Mouse (Mus musculus) v-Abl transformed pro-B cells (cell line): ENCODE measurements at regions not wholly inside any gene's neighbourhood (a gene's known extent, or its start where the extent isn't known, plus 50 kb on each side); places are given as distances from the start of the nearest gene placed in this dataset.

Experiments
- in situ Hi-C, 2 experiments: fragments of 400-800 bp; cut with MboI; formaldehyde crosslinking; loops; one replicate each; pipeline ENCODE4 v1.15.1; 2025; ENCODE audit not compliant: unreplicated experiment in 2 of 2

DNA sequence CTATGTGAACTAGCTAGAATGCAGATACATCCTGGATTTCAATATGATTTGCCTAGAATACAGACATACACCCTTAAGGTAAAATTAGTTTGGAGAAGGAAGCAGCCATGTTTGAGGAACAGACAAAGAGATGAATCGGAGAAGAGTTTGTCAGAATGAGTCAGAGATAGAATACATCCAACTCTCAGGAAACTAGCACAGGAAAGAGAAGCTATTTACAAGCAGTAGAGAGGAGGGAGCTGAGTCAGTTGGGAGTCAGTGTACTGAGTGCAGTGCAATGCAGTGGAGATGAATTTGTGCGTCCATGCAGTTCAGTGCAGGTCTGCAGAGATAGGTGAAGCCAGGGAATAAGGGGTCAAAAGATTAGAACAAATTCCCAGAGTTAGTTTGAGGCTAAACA lies 205.5 kb upstream of the Hand2 start:
- in situ Hi-C loops, result no loop called here

DNA sequence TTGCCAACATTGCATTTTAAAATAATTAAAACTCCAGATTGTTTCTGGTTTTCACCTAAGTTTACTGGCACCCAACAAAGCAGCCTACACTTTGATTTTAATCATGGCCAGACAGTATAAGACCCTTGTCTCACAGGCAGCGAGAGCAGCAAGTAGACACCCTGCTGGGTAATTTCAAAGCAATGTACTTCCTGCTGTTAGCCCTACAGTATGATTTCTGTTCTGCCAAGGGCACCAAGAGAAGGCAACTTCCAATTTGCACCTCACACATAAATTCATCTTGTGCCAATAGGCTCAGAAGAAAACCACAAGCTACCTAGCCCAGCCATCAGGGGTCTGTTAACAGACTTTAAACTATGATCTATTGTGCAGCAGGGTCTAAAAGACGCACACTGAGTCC lies 186.7 kb upstream of the Hand2 start:
- in situ Hi-C loops, result no loop called here

DNA sequence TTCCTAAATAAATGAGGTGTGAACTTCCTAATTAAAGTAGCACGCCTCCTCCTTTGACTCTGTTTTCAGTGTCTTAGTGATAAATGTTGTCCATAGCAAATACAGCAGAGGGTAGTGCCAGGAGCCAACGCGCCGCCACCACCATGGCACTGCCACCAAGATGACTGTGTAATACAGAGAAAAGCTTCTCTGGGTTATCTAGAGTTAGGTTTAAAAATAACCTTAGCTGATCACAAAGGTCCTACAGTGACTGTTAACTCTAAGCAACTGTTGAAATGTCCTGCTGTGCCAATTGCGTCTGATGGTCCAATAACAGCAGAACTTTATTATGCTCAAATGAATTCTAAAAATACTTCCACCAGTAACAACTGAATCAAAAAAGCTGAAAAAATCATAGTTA lies 186.1 kb upstream of the Hand2 start:
- in situ Hi-C loops, result no loop called here

DNA sequence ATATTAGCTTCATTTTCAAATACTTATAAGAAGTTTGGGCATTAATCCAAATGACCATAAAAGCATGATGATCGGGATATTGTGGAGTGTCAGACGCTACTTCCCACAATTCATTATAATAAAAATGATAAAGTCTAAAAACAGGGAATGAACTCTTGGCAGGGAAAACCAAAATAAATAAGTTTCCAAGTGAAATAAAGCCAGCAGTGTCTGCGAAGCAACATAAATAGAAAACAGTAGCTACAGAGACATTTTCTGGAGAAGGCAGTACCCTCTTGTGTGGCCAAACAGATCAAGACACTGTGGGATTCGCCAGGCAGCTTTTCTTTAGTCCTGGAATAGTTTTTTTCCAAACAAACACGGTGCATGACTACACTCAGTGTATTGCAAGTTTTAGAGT lies 172.7 kb upstream of the Hand2 start:
- in situ Hi-C loops, result no loop called here

DNA sequence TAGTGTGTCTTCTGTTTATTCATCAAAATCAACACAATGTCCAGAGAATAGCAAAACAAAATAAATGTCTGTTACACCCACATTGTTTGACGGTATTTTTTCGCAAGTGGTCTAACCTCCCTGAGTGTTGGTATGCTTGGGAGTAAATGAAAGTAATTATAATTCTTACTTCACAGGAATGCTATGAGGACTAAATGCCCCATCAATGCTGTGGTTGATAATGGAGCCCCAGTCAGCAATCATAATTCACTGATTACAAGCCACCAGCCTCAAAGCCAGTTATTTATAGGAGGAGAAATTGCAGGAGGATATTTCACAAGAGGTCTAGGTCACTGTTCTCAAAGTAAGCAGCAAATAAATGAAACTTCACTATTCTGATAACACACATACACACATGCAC lies 129.6 kb upstream of the Hand2 start:
- in situ Hi-C loops, result no loop called here

DNA sequence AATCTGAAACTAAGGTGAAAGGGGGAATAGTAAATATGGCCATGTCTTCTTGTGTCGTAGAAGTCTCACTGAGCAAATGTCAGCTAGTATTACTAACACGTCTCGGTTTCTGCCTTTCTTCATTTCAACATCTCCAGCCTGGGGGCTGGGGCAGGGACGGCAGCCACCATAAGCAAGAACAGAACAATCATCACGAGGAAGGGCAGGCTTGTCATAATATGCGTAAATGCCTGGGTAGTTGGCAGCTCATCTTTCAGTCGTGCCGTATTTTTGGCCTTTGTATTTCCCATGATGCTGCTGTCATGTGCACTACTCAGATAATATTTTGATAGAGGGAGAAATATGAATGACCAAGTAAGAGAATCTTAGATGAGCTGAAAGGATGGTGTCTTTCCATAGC lies 120.5 kb upstream of the Hand2 start:
- in situ Hi-C loops, result no loop called here

DNA sequence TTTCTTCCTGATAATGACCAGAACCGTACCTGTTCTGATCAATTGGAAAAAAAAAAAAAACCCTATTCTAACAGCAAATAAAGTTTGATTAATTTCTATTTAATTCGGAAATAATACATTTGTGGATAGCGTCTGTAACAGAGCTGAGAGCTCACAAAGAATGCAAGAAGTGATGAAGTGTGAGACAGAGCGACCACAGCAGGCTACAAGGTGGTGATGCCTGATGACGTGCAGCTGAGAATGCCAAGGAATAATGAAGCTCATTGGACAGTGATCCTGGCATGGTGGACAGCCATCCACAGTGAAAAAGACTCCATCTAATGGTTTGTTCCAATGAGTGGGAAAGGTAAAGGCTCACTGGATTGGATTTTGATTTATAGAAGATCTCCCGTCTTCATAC lies 111.2 kb upstream of the Hand2 start:
- in situ Hi-C loops, result no loop called here

DNA sequence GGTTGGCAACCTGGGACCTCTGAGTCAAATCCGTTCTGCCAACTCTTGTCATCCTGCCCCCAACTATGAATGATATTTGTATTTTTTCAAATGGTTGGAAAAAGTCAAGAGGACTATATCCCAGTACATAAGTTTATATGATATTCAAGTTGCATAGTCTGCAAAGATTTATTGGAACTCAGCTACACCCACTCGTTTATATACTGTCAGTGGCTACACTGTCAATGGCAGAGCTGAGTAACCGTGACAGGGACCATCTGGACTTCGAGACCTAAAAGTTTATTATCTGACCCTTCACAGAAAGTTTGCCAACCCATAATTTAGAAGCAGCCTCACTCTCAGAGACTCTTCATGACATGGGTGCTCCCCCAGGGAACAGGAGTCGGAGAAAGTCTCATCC lies 107.7 kb upstream of the Hand2 start:
- in situ Hi-C loops, result no loop called here

DNA sequence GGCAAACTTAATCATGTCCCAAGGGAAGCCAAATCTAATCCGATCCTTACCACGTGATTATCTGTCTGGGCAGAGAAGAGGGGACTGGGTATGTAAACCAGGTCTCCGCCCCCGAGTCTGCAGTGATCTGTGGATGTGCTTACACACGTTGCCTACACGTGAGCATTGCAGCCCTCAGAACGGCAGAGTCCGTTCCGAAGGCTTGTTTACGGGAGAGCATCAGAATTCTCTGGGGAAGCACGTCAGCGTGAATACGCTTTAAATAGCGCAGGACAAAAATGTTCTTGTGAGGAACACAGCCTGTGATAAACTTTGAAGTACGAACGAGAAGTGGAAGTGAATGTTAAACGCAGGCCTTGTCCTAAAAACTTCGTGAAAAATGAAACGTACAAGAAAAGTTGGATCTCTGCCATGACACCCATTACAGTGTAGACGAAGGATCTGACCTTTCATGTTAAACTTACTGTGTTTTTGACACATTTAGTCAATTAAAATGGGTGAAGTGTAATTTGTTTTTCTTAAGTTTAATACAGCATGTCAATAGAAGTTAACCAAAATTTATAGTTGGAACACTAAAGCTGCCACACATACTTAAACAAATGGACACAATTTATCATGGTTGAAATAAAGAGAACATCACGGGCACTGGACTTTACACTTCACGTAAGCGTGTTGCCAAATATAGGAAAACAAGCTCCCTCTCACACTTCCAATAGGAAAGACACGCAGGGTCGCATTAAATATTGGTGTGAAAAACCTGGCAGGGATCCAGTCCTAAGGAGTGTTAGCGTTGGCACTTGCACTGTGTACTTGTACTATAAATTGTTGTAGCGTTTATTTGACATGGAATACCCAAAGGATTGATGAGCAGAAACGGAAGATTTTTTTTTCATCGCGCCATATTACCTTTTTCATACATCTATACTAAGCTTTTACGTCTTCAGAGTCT lies 106.5 kb upstream of the Hand2 start:
- in situ Hi-C loops, result no loop called here

DNA sequence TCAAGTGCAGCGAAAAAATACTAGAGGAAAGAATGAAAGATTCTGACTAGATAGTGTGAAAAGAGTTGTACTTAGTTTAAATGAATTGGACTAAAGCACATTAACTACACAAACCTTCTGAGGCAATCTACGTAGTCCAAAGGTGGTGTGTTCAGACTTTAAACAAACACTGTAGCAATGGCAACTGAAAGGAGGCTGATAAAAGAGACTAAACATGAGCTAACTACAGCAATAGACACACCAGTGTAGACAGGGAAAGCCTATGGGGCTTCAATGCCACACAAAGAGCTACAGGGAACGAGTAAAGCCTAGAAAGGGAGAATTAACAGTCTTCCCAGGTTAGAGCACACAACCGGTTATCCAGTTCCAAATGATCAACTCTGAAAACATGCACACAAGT lies 90.2 kb upstream of the Hand2 start:
- in situ Hi-C loops, result no loop called here

- in situ Hi-C loops, result no loop called here
Measured at GRCm38 (mm10) chr8:57242301-57242700, 78.5 kb upstream of the Hand2 start.

DNA sequence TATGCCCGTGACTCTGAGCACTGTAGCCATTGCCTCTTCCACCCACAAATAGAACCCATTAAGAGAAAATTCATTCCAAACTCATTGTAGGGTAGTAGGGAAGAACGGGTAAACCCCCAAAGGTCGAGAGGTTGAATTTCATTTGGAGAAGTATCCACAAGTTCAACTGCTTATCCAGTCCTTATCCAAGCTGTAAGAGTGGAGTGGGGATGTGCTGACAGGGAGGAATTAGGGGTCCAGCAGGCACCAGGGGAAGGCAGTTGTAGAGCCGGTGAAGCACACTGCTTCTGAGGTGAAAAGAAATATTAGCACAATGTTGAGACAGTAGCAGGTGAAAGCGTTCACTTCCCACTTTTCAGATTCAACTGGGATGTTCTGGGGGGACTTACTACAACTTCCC lies 71.7 kb upstream of the Hand2 start:
- in situ Hi-C loops, result no loop called here
